Mouse (Mus musculus) kidney, postnatal 0 days (tissue): Measurements from ENCODE around the gene Aldh1l1. TPM values are rescaled to one million over a fixed set of nuclear protein-coding genes. Genes with fewer than 3 reads are reported as not detected.

Experiments
- ATAC-seq: fragments of 200-750 bp; cut with Nextera tagmentation; replicated peaks from 2 replicates; pipeline ENCODE4 v1.8.0; 2017; ENCODE audit warnings: low read depth, moderate number of reproducible peaks, moderate TSS enrichment, moderate library complexity; ENCODE audit not compliant: low FRiP score
- DNase-seq: peaks from one replicate; pipeline ENCODE4 v3.0.0-alpha.2; 2016; ENCODE audit warnings: low spot score
- H3K27ac ChIP-seq: fragments of 300-500 bp; sonication (generic); 2 replicates; pipeline ENCODE4 v1.5.1; 2014; ENCODE audit warnings: mild to moderate bottlenecking
- H3K27me3 ChIP-seq: fragments of 300-500 bp; sonication (generic); 2 replicates; pipeline ENCODE4 v1.6.1; 2014; ENCODE audit warnings: low read length, mixed read lengths; ENCODE audit not compliant: insufficient read depth
- H3K36me3 ChIP-seq: fragments of 300-500 bp; sonication (generic); 2 replicates; pipeline ENCODE4 v1.6.1; 2014; ENCODE audit warnings: low read length, mixed read lengths; ENCODE audit not compliant: insufficient read depth
- H3K4me1 ChIP-seq: fragments of 300-500 bp; sonication (generic); replicated peaks from 2 replicates; pipeline ENCODE4 v1.6.1; 2014; ENCODE audit warnings: antibody characterized with exemption, low read length, mixed read lengths; ENCODE audit not compliant: insufficient read depth
- H3K4me2 ChIP-seq: fragments of 300-500 bp; sonication (generic); 2 replicates; pipeline ENCODE4 v1.6.1; 2014; ENCODE audit warnings: mild to moderate bottlenecking, low read length, moderate library complexity, mixed read lengths
- H3K4me3 ChIP-seq: fragments of 300-500 bp; sonication (generic); replicated peaks from 2 replicates; pipeline ENCODE4 v1.5.1; 2014; ENCODE audit warnings: low read depth, low read length
- H3K9ac ChIP-seq: fragments of 300-500 bp; sonication (generic); 2 replicates; pipeline ENCODE4 v1.6.1; 2014; ENCODE audit warnings: low read depth, low read length
- H3K9me3 ChIP-seq: fragments of 300-500 bp; sonication (generic); replicated peaks from 2 replicates; pipeline ENCODE4 v1.6.1; 2016; ENCODE audit warnings: low read length, inconsistent platforms, mixed read lengths
- CTCF ChIP-seq: IDR thresholded peaks from 2 replicates; pipeline ENCODE4 v1.5.1; 2016; ENCODE audit warnings: antibody characterized with exemption, low read depth, mild to moderate bottlenecking, moderate library complexity
- WGBS: fragments of 180-500 bp; shearing (Covaris S2); extraction: QIAGEN DNeasy Blood & Tissue Kit; methylation state at CpG from one replicate; pipeline ENCODE4 v1.1.7; 2014; 5-methylcytosine and 5-hydroxymethylcytosine counted together
- polyA plus RNA-seq: library from polyadenylated mRNA; unstranded; fragments of >200 nt; fragmentation: Nextera tagmentation; extraction: Ambion mirVana; gene quantifications from 2 replicates; pipeline ENCODE4 v1.2.1, GENCODE M21; 2015

Aldh1l1 gene
- polyA plus RNA-seq, 1 experiment from 2014 or later: 42.8 TPM

DNA sequence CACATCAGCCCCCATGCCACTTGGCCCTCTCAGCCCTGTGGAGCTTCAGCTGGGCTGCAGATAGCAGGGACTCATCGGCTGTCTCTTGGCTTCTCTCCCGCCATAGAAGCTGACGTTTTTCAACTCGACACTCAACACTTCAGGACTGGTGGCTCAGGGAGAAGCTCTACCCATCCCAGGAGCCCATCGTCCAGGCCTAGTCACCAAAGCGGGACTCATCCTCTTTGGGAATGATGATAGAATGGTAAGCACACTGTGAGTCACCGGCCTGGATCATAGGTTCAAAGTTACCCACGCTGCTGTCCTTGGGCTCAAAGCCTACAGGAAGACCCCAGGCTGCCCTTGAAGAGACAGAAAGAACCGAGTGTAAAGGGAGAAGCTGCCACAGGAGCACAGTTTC lies 78.0 kb downstream of the Aldh1l1 start:
- H3K27me3 ChIP-seq: no peaks in the 10 kb centered on the region
- no peak overlapping the region for H3K4me3 ChIP-seq
- no peak for ATAC-seq
- H3K4me1 ChIP-seq: no peaks in the 10 kb centered on the region
- H3K4me2 ChIP-seq: no peak overlapping the region
- WGBS: 74% methylated on average over 9 of the region's 9 CpGs
- H3K9ac ChIP-seq: no peak overlapping the region
- DNase-seq: no peak
- H3K36me3 ChIP-seq: 0 out of 2 replicates have a peak, but pooled peaks cover 5% of the 10 kb centered on the region
- TF ChIP-seq CTCF: no peak
- no peak overlapping the region for H3K27ac ChIP-seq
- H3K9me3 ChIP-seq: no peaks in the 10 kb centered on the region

DNA sequence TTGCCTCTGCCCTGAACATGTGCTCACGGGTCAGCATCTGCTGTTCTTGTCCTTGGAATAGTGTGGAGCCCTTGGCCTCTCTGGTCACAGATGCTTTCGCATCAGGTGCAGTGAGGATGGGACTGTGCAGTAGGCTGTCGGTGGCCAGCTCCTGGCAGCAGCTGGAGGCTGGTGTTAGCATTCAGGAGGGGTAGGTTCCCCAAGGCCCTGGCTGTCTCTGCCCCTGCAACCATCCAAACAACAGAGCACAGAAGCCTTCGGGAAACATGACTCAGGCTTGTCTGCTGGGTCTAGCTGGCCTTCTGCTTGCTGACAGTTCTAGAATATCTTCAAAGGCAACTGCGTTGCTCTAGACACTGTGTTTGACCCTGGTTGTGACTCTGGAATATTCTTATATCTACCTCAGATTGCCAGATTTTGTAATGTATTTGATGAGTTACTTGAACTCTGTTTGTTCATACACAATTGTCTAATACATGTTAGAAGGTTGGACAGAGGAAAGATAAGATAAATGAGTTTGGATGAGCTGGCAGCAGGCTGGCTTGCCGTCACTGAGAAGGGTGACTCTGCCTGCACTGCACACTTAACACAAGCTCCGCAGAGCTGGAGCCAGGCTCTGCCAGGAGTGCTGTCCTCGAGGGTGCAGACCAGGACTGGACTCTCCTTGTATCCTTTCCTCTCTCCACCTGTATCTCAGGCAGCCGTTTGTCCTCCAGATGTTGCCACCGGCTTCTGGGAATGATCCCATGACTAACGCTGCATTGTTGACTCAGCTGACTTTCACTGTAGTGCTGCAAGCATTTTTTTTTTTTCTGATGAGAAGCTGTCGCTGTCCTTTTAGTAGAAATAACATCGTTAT lies 79.4 kb downstream of the Aldh1l1 start:
- ATAC-seq (no peak), DNase-seq (no peak)
- WGBS: 43% methylated on average over 13 of the region's 13 CpGs
- no peak for TF ChIP-seq CTCF
- H3K36me3 ChIP-seq: no peaks in the 10 kb centered on the region
- no peak overlapping the region for H3K9ac ChIP-seq
- no peak overlapping the region for H3K27ac ChIP-seq
- no peaks in the 10 kb centered on the region for H3K9me3 ChIP-seq
- no peak overlapping the region for H3K4me2 ChIP-seq
- H3K4me3 ChIP-seq: no peak overlapping the region
- H3K27me3 ChIP-seq: no peaks in the 10 kb centered on the region
- H3K4me1 ChIP-seq: 0 out of 2 replicates have a peak, but pooled peaks cover 5% of the 10 kb centered on the region

DNA sequence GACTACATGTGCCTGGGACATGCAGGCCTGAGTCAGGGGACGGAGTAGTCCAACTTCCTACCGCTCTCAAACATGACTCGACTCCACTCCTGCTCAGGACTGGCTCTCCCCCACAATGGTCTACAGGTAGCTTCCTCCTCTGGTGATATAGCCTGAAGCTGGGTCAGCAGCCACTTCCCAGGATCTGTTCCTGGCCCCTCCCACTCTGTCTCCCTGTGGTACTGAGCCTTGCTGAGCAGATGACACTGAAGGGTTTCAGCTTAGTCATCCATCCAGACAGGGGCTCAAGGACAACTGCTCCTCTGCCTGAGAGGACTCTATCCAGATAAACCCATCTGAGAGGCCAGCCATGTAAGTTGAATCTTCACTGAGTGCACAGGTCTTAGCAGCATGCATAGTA lies 81.3 kb downstream of the Aldh1l1 start:
- Histone ChIP-seq H3K9ac (no peak overlapping the region), H3K4me3 (no peak overlapping the region), H3K27ac (no peak overlapping the region), H3K27me3 (no peaks in the 10 kb centered on the region), H3K9me3 (no peaks in the 10 kb centered on the region), H3K36me3 (no peaks in the 10 kb centered on the region), H3K4me1 (0 out of 2 replicates have a peak, but pooled peaks cover 5% of the 10 kb centered on the region), H3K4me2 (no peak overlapping the region)
- DNase-seq (no peak), ATAC-seq (no peak)
- no peak for TF ChIP-seq CTCF
- 88% methylated on average over 3 of the region's 3 CpGs for WGBS

DNA sequence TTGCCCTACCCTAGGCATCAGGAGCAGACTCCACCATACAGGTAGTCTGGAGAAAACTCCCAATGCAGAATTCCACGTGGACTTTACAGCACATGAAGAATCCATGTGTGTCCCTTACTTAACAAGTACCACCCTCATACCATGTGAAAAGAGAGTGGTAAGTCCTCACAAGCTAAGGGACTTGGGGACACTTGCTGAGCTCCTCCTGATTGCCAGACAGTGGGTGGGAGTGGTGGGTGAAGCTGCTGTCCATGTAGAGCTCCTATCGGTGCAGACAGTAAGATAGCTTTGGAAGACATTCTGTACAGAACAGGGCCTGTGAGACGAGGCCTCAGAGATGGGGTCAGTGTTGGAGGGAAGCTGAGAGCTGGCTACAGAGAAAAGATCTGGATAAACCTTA lies 81.7 kb downstream of the Aldh1l1 start:
- Histone ChIP-seq H3K4me1 (0 out of 2 replicates have a peak, but pooled peaks cover 5% of the 10 kb centered on the region), H3K27me3 (no peaks in the 10 kb centered on the region), H3K27ac (no peak overlapping the region), H3K4me3 (no peak overlapping the region), H3K36me3 (no peaks in the 10 kb centered on the region), H3K9me3 (no peaks in the 10 kb centered on the region), H3K9ac (no peak overlapping the region), H3K4me2 (no peak overlapping the region)
- whole genome bisulfite sequencing: 80% methylated on average over 3 of the region's 3 CpGs
- no peak for DNase-seq
- TF ChIP-seq CTCF: no peak
- no peak for ATAC-seq

DNA sequence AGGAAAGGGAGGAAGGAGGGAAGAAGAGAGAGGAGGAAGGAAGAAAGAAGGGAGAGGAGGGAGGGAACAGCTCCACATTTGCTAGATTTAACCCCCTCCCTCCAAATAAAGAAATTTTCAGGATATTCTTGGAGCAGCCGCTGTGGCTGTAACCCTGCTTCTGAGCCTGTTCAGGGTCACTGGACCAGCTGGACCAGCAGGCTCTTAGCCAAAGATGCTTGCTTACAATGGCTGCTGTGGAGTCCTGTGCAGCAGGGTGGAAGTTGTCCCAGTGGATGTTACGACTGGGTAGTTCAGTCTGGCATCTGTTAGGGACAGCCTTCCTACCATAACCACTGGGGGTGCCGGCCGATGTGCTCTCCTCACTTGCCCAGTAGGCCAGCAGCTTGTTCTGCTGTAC lies 82.5 kb downstream of the Aldh1l1 start:
- 71% methylated on average over 4 of the region's 4 CpGs for WGBS

DNA sequence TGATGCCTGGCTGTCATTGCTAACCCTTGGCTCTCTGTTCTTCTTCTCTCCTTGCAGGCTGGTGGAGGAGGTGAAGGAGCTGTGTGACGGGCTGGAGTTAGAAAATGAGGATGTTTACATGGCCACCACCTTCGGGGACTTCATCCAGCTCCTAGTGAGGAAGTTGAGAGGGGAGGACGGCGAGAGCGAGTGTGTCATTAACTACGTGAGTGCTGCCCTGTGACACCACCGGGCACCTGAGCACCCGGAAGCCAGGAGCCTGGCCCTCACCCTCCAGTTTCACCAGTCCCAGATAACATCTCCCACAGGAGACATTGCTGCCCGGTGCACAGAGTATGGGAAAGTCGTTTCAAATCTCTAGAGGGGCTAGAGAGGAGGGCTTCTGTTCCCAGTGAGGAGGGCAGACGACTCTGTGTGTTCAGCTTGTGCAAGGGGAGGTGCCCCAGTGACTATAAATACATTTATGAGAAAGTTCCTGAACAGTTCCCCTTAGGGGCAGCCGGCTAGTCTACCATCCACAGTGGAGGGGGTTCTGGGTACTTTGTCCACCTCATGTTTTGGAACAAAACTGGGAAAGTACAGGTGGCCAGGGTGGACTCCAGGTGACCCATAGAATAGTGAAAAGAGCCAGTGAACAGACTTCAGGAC lies 83.6 kb downstream of the Aldh1l1 start:
- H3K4me2 ChIP-seq: no peak overlapping the region
- ATAC-seq (no peak; the same call in 1 of the 2 replicates), DNase-seq (no peak)
- H3K4me3 ChIP-seq: no peak overlapping the region
- H3K9ac ChIP-seq: no peak overlapping the region
- WGBS: 37% methylated on average over 12 of the region's 12 CpGs
- H3K9me3 ChIP-seq: no peaks in the 10 kb centered on the region
- H3K36me3 ChIP-seq: no peaks in the 10 kb centered on the region
- TF ChIP-seq CTCF: no peak
- H3K4me1 ChIP-seq: 0 out of 2 replicates have a peak, but pooled peaks cover 5% of the 10 kb centered on the region
- no peaks in the 10 kb centered on the region for H3K27me3 ChIP-seq
- no peak overlapping the region for H3K27ac ChIP-seq

More for the DNA sequence above, 82.5 kb downstream of the Aldh1l1 start:
- no peak overlapping the region for H3K4me2 ChIP-seq
- H3K9me3 ChIP-seq: no peaks in the 10 kb centered on the region
- no peak for DNase-seq
- no peak for ATAC-seq
- no peaks in the 10 kb centered on the region for H3K27me3 ChIP-seq
- H3K4me3 ChIP-seq: no peak overlapping the region
- TF ChIP-seq CTCF: no peak
- no peak overlapping the region for H3K27ac ChIP-seq
- no peaks in the 10 kb centered on the region for H3K36me3 ChIP-seq
- 0 out of 2 replicates have a peak, but pooled peaks cover 5% of the 10 kb centered on the region for H3K4me1 ChIP-seq
- H3K9ac ChIP-seq: no peak overlapping the region
